Mouse (Mus musculus) lung, adult 2 months (tissue): ENCODE results near the gene Cpne5. TPM values are rescaled to one million over a fixed set of nuclear protein-coding genes. Genes with fewer than 3 reads are reported as not detected.
"Not testable (repeated sequence)": the region's sequence is repeated elsewhere in the genome, so short reads cannot be mapped to it uniquely, and the experiment has no call there.

Experiments used
- DNase-seq: peaks from one replicate; pipeline ENCODE4 v3.0.0; 2022
- H3K4me1 ChIP-seq: fragments of 200-500 bp; 2 replicates; pipeline ENCODE4 v1.6.1; 2011; ENCODE audit warnings: low read length; ENCODE audit not compliant: control insufficient read depth, insufficient read depth
- H3K4me3 ChIP-seq: fragments of 200-500 bp; replicated peaks from 2 replicates; pipeline ENCODE3; 2011; ENCODE audit warnings: low read depth, mild to moderate bottlenecking, control low read depth, low read length; ENCODE audit errors: extremely low read depth
- CTCF ChIP-seq: fragments of 200-500 bp; IDR thresholded peaks from 2 replicates; pipeline ENCODE4 v1.5.1; 2011; ENCODE audit warnings: mild to moderate bottlenecking, low read length, control low read depth; ENCODE audit not compliant: insufficient read depth
- POLR2A ChIP-seq: fragments of 200-500 bp; IDR thresholded peaks from 2 replicates; pipeline ENCODE4 v1.6.1; 2011; ENCODE audit warnings: low read depth, mild to moderate bottlenecking, control low read depth, low read length, borderline replicate concordance; ENCODE audit errors: extremely low read depth
- WGBS: fragments of 180-500 bp; shearing (Covaris S2); methylation state at CpG from one replicate; pipeline ENCODE4 v1.1.7; 2018; 5-methylcytosine and 5-hydroxymethylcytosine counted together
- polyA plus RNA-seq: library from polyadenylated mRNA; depleted of rRNA; stranded (reverse); fragments of >200 nt; gene quantifications from 2 replicates; pipeline ENCODE4 v1.2.3, GENCODE M21; 2012; rRNA removed

Gene Cpne5
- polyA plus RNA-seq, 1 experiment = 13.6 TPM

GRCm38 (mm10) chr17:29111332-29111731 lies 126.6 kb downstream of the Cpne5 start:
- 69% methylated on average over 5 of the region's 5 CpGs for WGBS
- Histone ChIP-seq H3K4me3 (no peak overlapping the region), H3K4me1 (no peaks in the 10 kb centered on the region)
- TF ChIP-seq POLR2A (no peak), CTCF (no peak)
- no peak for DNase-seq

GRCm38 (mm10) chr17:29110356-29110755 lies 127.6 kb downstream of the Cpne5 start:
- not testable (repeated sequence) for H3K4me3 ChIP-seq, DNase-seq, H3K4me1 ChIP-seq
- WGBS = 71% methylated on average over 6 of the region's 6 CpGs

Other genes starting within 250 kb of the Cpne5 start
- 105 and 111 TPM in 2 replicates for gene Stk38, start 230.2 kb downstream of the Cpne5 start, polyA plus RNA-seq
- 159 and 168 TPM in 2 replicates for gene Srsf3, start 205.5 kb downstream of the Cpne5 start, polyA plus RNA-seq
- gene Cdkn1a, start 147.2 kb downstream of the Cpne5 start, polyA plus RNA-seq = 70.3 and 91.5 TPM in 2 replicates
- 13.0 and 15.7 TPM in 2 replicates for gene Rab44, start 124.0 kb downstream of the Cpne5 start, polyA plus RNA-seq
- gene Ppil1, start 26.0 kb upstream of the Cpne5 start, polyA plus RNA-seq = 18.7 and 20.7 TPM in 2 replicates
- gene BC004004, start 30.6 kb upstream of the Cpne5 start, polyA plus RNA-seq = 56.5 and 70.8 TPM in 2 replicates
- 46.8 and 47.3 TPM in 2 replicates for gene Pi16, start 79.5 kb upstream of the Cpne5 start, polyA plus RNA-seq
- 413 and 456 TPM in 2 replicates for gene Mtch1, start 109.8 kb upstream of the Cpne5 start, polyA plus RNA-seq
- 44.3 and 53.7 TPM in 2 replicates for gene Fgd2, start 122.7 kb upstream of the Cpne5 start, polyA plus RNA-seq